Mouse (Mus musculus): ENCODE results near the gene Mei4. TPM values are rescaled to one million over a fixed set of nuclear protein-coding genes. Genes with fewer than 3 reads are reported as not detected.
A peak's percentile ranks its signal among the peaks of the same experiment; 100 is the strongest.

The Mei4 gene
- 0.20 and 0.35 TPM in 2 replicates for polyA plus RNA-seq (2016; fragmentation: Nextera tagmentation; extraction: Ambion mirVana)

- 3% methylated on average over 32 of the region's 32 CpGs for WGBS
- H3K27me3 ChIP-seq (ENCODE audit: insufficient read depth, poor library complexity, severe bottlenecking), result peaks cover 9% of the 10 kb centered on the region; the same call in 1 of the 2 replicates
- H3K4me1 ChIP-seq, result no peaks in the 10 kb centered on the region
- no peaks in the 10 kb centered on the region for H3K9me3 ChIP-seq
- peak within 1 kb of the TSS; percentile 67 for H3K4me3 ChIP-seq
- DNase-seq (ENCODE audit: low spot score), result peak; percentile 92
- H3K27ac ChIP-seq, result peak within 1 kb of the TSS; percentile 75
- no peaks in the 10 kb centered on the region for H3K36me3 ChIP-seq
These were observed at the start of gene Mei4 for GRCm38 (mm10) chr9:81863181-81863887. Gene Mei4, plus strand, starts transcription at chr9:81863670.

GRCm38 (mm10) chr9:81819715-81820373, 43.6 kb upstream of the Mei4 start:
- no peak for DNase-seq (ENCODE audit: low spot score)
- WGBS, result 83% methylated on average over 1 of the region's 1 CpGs
- Histone ChIP-seq H3K9me3 (no peaks in the 10 kb centered on the region), H3K36me3 (no peaks in the 10 kb centered on the region), H3K27ac (no peak overlapping the region), H3K27me3 (ENCODE audit: insufficient read depth, poor library complexity, severe bottlenecking) (no peaks in the 10 kb centered on the region), H3K4me3 (no peak overlapping the region), H3K4me1 (no peaks in the 10 kb centered on the region)

- WGBS, result 76% methylated on average over 2 of the region's 2 CpGs
- no peaks in the 10 kb centered on the region for H3K4me1 ChIP-seq
- no peaks in the 10 kb centered on the region for H3K9me3 ChIP-seq
- no peak overlapping the region for H3K27ac ChIP-seq
- H3K4me3 ChIP-seq, result no peak overlapping the region
- no peaks in the 10 kb centered on the region for H3K27me3 ChIP-seq (ENCODE audit: insufficient read depth, poor library complexity, severe bottlenecking)
- DNase-seq (ENCODE audit: low spot score), result no peak
- no peaks in the 10 kb centered on the region for H3K36me3 ChIP-seq
These were observed 35.9 kb upstream of the Mei4 start for GRCm38 (mm10) chr9:81827560-81827959.

- H3K9me3 ChIP-seq, result no peaks in the 10 kb centered on the region
- no peak overlapping the region for H3K27ac ChIP-seq
- H3K4me3 ChIP-seq, result no peak overlapping the region
- no peak for DNase-seq (ENCODE audit: low spot score)
- no peaks in the 10 kb centered on the region for H3K4me1 ChIP-seq
- no peaks in the 10 kb centered on the region for H3K36me3 ChIP-seq
- no peaks in the 10 kb centered on the region for H3K27me3 ChIP-seq (ENCODE audit: insufficient read depth, poor library complexity, severe bottlenecking)
These were observed 29.4 kb upstream of the Mei4 start for GRCm38 (mm10) chr9:81834056-81834455.

GRCm38 (mm10) chr9:81858861-81859260, 4.6 kb upstream of the Mei4 start:
- Histone ChIP-seq H3K4me1 (no peaks in the 10 kb centered on the region), H3K27me3 (ENCODE audit: insufficient read depth, poor library complexity, severe bottlenecking) (peaks cover 9% of the 10 kb centered on the region; the same call in 1 of the 2 replicates), H3K4me3 (no peak overlapping the region), H3K9me3 (no peaks in the 10 kb centered on the region), H3K36me3 (no peaks in the 10 kb centered on the region), H3K27ac (no peak overlapping the region)
- 29% methylated on average over 1 of the region's 1 CpGs for WGBS
- no peak for DNase-seq (ENCODE audit: low spot score)

- Histone ChIP-seq H3K27me3 (ENCODE audit: insufficient read depth, poor library complexity, severe bottlenecking) (peaks cover 9% of the 10 kb centered on the region; the same call in 1 of the 2 replicates), H3K27ac (peak overlapping the region; percentile 75), H3K36me3 (no peaks in the 10 kb centered on the region), H3K4me3 (peak overlapping the region; percentile 67), H3K9me3 (no peaks in the 10 kb centered on the region), H3K4me1 (no peaks in the 10 kb centered on the region)
- 18% methylated on average over 13 of the region's 13 CpGs for WGBS
- DNase-seq (ENCODE audit: low spot score), result no peak
These were observed 391 bp downstream of the Mei4 start for GRCm38 (mm10) chr9:81863888-81864234.

- H3K4me3 ChIP-seq, result no peak overlapping the region
- no peaks in the 10 kb centered on the region for H3K4me1 ChIP-seq
- no peaks in the 10 kb centered on the region for H3K36me3 ChIP-seq
- no peaks in the 10 kb centered on the region for H3K9me3 ChIP-seq
- H3K27ac ChIP-seq, result no peak overlapping the region
- no peak for DNase-seq (ENCODE audit: low spot score)
- H3K27me3 ChIP-seq (ENCODE audit: insufficient read depth, poor library complexity, severe bottlenecking), result peaks cover 9% of the 10 kb centered on the region; the same call in 1 of the 2 replicates
- 74% methylated on average over 2 of the region's 2 CpGs for WGBS
These were observed 2.6 kb downstream of the Mei4 start for GRCm38 (mm10) chr9:81866032-81866431.

- Histone ChIP-seq H3K4me1 (no peaks in the 10 kb centered on the region), H3K9me3 (no peaks in the 10 kb centered on the region), H3K36me3 (no peaks in the 10 kb centered on the region), H3K27ac (no peak overlapping the region), H3K4me3 (no peak overlapping the region), H3K27me3 (ENCODE audit: insufficient read depth, poor library complexity, severe bottlenecking) (no peaks in the 10 kb centered on the region)
- WGBS, result 78% methylated on average over 1 of the region's 1 CpGs
- no peak for DNase-seq (ENCODE audit: low spot score)
These were observed 58.0 kb downstream of the Mei4 start for GRCm38 (mm10) chr9:81921456-81921855.

GRCm38 (mm10) chr9:81924744-81925143, 61.3 kb downstream of the Mei4 start:
- Histone ChIP-seq H3K27ac (no peak overlapping the region), H3K4me1 (no peaks in the 10 kb centered on the region), H3K4me3 (no peak overlapping the region), H3K36me3 (no peaks in the 10 kb centered on the region), H3K27me3 (ENCODE audit: insufficient read depth, poor library complexity, severe bottlenecking) (no peaks in the 10 kb centered on the region), H3K9me3 (no peaks in the 10 kb centered on the region)
- DNase-seq (ENCODE audit: low spot score), result no peak

GRCm38 (mm10) chr9:81940533-81940932, 77.1 kb downstream of the Mei4 start:
- H3K4me3 ChIP-seq, result no peak overlapping the region
- no peaks in the 10 kb centered on the region for H3K9me3 ChIP-seq
- WGBS, result 75% methylated on average over 4 of the region's 4 CpGs
- no peaks in the 10 kb centered on the region for H3K4me1 ChIP-seq
- H3K27me3 ChIP-seq (ENCODE audit: insufficient read depth, poor library complexity, severe bottlenecking), result no peaks in the 10 kb centered on the region
- no peak for DNase-seq (ENCODE audit: low spot score)
- H3K27ac ChIP-seq, result no peak overlapping the region
- no peaks in the 10 kb centered on the region for H3K36me3 ChIP-seq

- no peak overlapping the region for H3K4me3 ChIP-seq
- 80% methylated on average over 6 of the region's 6 CpGs for WGBS
- no peaks in the 10 kb centered on the region for H3K27me3 ChIP-seq (ENCODE audit: insufficient read depth, poor library complexity, severe bottlenecking)
- H3K36me3 ChIP-seq, result no peaks in the 10 kb centered on the region
- H3K4me1 ChIP-seq, result no peaks in the 10 kb centered on the region
- H3K9me3 ChIP-seq, result no peaks in the 10 kb centered on the region
- DNase-seq (ENCODE audit: low spot score), result no peak
- no peak overlapping the region for H3K27ac ChIP-seq
These were observed 82.2 kb downstream of the Mei4 start for GRCm38 (mm10) chr9:81945624-81946023.

GRCm38 (mm10) chr9:81956858-81957257, 93.4 kb downstream of the Mei4 start:
- Histone ChIP-seq H3K36me3 (no peaks in the 10 kb centered on the region), H3K27me3 (ENCODE audit: insufficient read depth, poor library complexity, severe bottlenecking) (no peaks in the 10 kb centered on the region), H3K4me1 (no peaks in the 10 kb centered on the region), H3K4me3 (no peak overlapping the region), H3K9me3 (no peaks in the 10 kb centered on the region), H3K27ac (no peak overlapping the region)
- no peak for DNase-seq (ENCODE audit: low spot score)
- 72% methylated on average over 3 of the region's 3 CpGs for WGBS

- H3K36me3 ChIP-seq, result no peaks in the 10 kb centered on the region
- DNase-seq (ENCODE audit: low spot score), result no peak
- WGBS, result 73% methylated on average over 2 of the region's 2 CpGs
These were observed 94.4 kb downstream of the Mei4 start for GRCm38 (mm10) chr9:81957842-81958241.

More at GRCm38 (mm10) chr9:81957842-81958241, 94.4 kb downstream of the Mei4 start:
- Histone ChIP-seq H3K27ac (no peak overlapping the region), H3K4me1 (no peaks in the 10 kb centered on the region), H3K4me3 (no peak overlapping the region), H3K9me3 (no peaks in the 10 kb centered on the region), H3K27me3 (ENCODE audit: insufficient read depth, poor library complexity, severe bottlenecking) (no peaks in the 10 kb centered on the region)

Data from heart, embryonic 10.5 days (tissue).